Mouse (Mus musculus) 3134 (cell line): ENCODE results near the gene Gemin5.

Source experiments
- DNase-seq: peaks from one replicate; pipeline ENCODE4 v3.0.0-alpha.2; 2011; ENCODE audit warnings: low spot score; ENCODE audit not compliant: insufficient read length; ENCODE audit errors: extremely low read depth

Gemin5 gene

DNA sequence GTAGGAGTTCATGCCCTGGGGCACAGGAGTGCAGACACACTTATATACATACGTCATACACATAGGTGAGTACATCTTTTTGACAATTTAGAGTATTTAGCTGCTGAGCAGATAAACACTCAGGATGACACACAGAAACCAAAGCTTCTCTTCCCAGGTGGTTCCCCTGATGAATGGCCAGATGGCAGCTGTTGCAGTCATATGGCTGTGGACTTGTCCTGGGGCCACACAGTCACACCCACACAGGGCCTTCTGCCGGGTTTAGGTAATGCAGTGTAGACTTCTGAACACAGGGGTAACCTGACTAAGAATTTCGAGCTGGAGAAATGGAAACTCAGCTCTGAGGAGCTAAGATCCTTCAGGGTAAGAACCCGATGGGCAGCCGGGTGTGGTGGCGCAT lies 86.6 kb downstream of the Gemin5 start:
- no peak for DNase-seq

GRCm38 (mm10) chr11:58077270-58077669 lies 91.1 kb downstream of the Gemin5 start:
- DNase-seq, result no peak

GRCm38 (mm10) chr11:58072978-58073377 lies 95.4 kb downstream of the Gemin5 start:
- DNase-seq, result no peak
